Mouse (Mus musculus): ENCODE data around the gene Mgme1.

The Mgme1 gene

DNA sequence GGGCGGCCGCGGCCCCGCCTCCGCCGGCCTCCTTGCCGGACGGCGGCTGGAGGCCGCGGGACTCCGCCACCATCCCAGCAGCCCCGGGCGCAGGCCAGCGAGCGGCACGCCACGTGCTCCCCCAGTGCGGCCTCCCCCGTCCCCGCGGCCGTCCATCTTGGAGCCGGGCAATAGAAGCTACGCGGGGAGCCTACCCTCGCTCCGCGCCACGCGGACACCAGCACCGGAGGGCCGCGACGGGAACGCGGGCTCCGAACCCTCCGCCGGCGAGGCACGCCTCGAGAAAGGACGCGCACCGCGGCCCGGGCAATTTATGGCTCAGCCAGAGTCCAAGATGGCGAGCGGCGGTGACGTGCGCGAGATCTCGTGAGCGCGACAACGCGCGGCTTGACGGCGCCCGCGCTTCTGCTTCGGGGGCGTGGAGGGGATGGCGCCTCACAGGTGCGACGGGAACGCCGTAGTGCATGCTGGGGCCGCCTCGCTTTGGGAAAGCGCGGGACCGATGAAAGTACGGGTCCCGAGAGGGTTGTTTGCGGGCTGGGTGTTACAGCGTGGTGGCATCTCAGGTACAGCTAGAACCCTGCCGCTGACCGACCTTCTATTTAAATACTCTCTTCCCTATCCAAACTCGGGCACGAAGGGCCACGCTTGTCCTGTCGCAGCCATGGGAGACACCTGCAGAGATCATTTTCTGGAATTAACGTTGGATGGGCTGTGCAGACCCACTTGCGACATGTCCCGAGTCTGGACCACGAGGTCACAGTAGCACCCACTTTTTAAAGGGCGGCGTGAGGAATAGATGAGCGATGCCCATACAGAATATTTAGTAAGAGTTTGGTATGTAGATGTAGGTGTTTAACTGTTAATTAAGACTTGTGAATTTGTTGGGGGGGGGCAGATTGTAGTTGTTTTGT lies at the start of gene Mgme1, which contains the start of gene Snx5:
Gene Mgme1, plus strand, starts transcription at position 157 of the 914 bp plus-strand sequence.
Gene Snx5, minus strand, starts transcription at position 400 of the 914 bp plus-strand sequence.
- DNase-seq: peak; percentile 95

DNA sequence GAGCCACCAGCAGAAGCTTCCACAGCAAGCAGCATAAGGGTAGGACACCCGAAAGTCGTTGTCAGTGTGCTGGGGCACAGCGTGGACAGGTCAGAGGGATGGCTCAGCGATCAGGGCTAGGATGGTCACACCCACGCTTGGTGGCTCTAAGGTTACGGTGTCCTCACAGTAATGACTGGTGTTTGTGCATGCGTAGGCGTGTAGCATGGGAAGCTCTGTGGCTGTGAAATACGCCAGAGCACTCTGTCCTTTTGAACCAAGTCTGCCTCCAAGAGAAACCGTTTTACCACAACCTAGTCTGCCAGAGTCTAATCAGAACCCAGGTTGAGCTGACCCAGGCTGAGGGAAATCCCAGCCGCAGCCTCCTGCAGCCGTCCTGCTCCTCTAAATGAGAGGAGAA lies 46.1 kb upstream of the Mgme1 start:
- no peak for DNase-seq

DNA sequence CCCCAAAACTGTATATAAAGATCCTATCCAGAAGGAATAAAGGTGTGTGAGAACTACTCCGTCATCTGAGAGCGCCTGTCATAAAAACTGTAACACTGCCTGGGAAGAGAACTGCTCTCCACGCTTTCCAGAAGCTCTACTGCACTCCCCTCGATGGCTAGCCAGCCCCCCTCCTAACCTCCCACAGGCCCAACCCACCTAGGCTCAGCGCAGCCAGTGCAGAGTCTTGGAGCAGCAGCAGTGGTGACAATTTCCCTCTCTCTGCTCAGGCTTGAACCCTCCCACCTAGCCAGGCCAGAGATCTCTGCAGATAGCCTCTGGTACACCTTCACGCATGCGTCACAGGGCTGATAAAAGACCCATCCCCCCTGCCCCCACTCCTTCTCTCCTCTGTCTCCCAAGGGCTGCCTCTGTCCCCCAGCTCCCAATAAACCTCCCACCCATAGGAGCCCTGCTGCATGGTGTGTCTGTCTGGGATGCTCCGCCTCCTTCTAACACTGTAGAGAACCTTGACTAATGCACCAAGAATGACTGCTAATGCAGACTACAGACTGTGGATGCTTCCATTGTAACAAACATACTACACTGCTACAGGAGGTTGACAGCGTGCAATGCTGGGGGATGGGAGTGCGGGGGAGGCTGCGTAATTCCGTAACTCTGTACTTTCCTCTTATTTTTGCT lies 43.4 kb upstream of the Mgme1 start:
- no peak for DNase-seq

DNA sequence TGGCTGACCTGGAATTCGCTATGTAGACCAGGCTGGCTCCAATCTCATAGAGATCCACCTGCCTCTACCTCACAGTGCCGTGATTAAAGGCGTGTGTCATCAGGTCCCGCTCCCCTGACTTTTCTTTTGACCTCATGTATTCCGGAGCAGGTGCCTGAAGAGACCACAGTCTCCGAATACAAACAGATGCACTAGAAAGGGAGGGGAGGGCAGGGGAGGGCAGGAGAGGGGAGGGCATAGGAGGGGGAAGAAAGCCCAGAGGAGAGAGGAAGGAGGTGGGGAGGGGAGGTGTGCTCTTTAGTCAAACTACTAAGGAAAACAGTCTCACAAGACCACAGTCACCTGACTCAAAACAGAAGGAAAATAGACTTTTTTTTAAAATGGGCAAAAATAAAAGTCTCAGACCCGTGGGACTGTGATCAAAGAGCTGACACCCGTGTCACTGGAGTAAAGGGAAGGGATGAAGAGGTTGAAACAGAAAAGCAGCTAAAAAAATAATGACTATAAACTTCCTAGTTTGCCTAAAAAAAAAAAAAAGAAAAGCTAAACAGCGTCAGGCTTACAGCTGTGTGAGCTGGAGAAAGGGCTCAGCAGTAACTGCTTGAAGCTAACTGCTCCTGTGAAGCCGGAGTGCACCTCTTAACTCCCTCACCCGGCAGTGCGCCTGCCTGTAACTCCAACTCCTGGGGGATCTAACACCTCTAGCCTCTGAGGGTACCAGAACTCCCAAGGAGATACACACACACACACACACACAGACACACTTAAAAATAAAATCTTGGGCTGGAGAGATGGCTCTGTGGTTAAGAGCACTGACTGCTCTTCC lies 41.7 kb upstream of the Mgme1 start:
- no peak for DNase-seq

DNA sequence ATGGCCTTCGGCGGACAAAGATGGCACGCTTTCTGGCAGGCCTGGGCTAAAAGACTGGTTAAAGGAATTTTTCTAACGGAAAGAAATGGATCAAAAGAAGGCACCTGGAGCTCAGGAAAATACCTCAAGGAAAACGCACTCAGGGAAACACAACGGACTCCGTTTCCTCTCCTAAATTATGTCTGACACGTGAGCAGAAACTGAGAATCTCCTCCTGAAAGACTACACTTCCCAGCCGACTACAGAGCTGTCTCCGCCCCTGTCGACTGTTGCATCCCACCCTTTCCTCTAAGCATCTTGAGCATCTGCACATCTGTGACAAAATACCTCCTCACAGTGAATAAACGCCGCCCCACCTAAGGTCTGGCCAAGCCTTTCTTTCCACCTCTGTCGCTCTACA lies 40.8 kb upstream of the Mgme1 start:
- DNase-seq: no peak

DNA sequence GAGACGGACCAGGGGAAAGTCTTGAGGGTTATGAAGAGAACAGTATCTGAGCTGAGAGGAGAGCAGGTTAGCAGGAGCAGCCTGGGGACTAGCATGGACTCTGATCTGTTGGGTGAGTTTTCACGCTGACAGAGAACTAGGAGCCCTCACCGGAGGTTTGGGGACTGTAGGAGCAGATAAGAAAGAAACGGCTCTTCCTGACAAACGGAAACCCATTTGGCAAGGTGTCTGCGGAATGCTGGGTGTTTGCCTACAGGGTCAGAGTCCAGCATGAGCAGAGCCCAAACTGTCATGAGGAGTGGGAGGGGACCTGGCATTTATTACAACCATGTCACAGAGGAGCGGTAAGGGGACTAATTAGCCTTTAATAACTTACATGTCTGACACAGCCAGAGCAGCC lies 40.0 kb upstream of the Mgme1 start:
- no peak for DNase-seq

DNA sequence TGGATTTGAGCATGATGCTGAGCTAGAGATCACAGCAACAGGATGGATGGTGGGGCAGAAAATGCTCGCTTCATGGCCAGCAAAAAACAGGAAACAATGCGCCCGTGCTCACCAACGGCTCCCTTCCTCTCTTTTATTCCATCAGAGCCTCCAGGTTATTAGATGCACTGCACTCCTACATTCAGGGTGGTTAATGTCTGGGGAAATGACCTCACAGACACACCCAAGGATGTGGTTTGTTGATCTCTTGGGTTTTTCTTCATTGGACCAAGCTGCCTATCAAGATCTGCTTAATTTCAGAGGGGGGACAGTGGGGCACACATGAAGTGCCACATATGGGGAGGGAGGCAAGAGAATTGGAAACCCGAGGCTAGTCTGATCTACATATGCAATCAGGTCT lies 39.3 kb upstream of the Mgme1 start:
- no peak for DNase-seq

DNA sequence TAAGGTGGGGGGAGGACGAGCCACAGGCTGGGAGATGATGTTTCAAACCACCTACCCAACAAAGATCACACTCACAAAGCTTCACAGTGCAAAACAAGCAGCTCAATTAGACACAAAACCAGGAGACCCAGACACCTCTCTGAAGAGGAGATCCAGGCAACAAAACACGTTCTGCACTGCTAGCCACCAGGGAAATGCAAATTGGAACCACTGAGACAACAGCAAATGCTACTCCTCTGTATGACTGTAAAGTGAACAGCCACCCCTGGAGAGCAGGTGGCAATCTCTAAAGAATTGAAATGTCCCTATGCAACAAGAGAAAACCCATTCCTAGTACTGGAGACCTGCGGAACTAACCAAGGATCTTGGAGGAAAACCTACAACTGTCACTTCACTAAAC lies 36.9 kb upstream of the Mgme1 start:
- DNase-seq: no peak

DNA sequence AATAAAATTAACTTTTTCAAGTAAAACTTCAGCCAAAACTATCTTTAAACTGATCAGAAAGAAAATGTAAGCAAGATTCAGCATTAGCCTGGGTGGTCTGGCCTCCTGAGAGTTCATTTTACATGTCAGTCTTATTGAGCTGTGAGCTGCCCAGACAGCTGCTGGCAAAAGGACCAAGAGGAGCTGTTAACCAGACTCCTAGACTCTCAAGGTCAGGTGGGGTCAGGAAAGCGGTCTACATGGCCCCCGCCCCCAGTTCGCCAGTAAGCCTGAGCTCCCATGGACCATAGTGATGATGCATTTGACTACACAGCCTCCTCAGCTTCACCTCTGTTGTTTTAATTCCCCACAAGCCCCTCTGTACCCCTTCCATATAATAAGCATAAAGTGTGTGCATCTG lies 34.7 kb upstream of the Mgme1 start:
- no peak for DNase-seq

DNA sequence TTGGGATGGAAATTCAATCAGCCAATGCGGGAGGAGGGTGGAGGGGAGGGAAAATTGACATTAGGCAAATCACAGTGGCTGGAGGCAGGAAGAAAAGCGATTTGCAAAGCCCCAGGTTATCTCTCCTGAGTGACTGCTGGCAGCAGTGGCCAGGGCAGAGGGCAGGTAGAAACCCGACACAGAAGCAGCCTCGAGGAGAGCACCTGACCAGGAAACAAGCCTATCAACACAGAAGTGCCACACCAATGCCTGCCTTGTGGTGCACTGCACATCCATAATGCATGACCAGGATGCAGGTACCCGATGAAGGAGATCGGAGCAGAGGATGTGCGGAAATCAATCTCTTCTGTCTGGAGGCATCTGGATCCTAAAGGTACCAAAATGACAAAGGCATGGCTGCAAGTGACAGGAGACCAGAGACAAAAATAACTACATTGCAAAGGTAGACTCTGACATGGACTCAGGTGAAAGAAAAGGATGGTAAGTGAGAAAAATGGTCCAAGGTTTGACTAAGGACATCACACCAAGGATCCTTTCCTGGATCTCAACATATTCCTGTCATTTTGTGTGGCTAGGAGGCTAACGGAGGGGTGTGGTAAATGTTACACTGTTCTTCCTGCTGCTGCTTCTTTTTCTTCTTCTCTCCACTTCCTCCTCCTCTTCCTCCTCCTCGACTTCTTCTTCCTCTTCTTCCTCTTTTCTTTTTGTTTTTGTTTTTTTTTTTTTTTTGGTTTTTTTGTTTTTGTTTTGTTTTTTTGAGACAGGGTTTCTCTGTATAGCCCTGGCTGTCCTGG lies 33.5 kb upstream of the Mgme1 start:
- DNase-seq: no peak

DNA sequence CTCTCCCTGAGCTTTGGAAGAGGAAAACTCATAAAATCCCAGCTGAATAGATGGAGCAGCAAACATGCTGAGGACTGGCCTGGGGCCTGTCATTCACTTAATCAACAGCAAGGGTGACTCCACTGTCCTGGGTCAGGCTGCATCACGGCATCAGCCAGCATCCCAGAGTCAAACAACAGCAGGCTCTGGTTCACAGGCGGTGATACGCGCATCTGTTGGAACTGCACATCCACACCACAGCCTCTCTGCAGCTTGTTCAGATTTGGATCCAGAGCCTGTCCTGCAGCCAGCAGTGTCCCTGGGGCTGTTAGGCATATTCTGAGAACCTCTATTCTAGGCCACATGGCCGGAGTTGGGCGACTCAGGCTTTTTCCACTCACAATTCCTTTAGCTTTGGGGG lies 32.1 kb upstream of the Mgme1 start:
- DNase-seq: no peak

DNA sequence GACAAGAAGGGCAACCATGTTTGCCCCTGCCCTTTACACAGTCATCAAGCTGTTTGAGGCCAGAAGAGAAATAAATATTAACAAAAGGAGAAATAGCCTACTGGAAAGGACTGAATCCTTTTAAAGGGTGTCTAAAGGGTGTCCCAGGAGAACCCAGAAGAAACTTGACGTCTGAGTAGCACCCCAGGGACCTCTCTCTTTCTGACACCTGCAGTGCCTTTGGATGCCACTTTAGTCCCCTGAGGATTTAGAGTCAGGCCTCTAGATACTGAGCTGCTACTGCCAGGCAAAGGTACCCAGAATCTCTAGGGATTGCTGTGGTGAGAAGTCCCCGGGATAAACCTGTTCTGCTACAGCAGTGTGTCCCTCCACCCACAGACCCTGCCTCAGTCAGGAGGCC lies 31.1 kb upstream of the Mgme1 start:
- DNase-seq: no peak

DNA sequence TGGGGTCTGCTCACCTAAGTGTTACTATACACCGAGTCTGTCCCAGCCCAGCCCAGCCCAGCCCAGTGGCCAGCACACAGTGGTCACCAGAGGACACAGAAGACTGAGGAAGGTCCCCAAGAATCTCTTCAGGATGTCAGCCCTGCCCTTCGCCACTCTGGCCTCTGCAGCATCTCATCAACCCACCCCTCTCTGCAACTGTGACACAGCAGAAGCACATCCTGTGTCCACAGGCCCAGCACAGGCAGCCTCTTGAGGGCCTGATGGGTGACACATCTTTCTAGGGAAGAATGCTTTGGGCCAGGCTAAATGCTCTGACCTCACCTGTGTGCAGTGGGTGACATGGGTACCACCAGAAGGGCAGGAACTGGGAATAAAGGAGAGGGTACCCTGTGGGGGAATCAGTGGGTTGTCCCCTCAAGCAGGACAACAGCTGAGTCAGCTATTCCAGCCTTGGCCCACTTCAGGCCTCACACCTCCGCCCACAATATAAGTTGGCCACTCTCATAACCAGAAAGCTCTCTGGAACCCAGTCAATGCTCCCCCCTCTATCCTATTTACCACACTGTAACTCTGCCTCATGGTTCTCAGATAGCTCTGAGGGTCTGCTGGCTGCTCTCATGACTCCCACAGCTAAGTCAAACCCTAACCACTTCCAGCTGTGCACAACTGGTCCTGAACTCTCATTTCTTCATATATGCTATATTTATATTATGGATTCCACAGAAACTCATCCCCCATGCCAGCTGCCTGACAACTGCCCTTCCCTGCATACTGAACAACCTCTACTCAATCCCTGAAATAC lies 30.2 kb upstream of the Mgme1 start:
- no peak for DNase-seq

DNA sequence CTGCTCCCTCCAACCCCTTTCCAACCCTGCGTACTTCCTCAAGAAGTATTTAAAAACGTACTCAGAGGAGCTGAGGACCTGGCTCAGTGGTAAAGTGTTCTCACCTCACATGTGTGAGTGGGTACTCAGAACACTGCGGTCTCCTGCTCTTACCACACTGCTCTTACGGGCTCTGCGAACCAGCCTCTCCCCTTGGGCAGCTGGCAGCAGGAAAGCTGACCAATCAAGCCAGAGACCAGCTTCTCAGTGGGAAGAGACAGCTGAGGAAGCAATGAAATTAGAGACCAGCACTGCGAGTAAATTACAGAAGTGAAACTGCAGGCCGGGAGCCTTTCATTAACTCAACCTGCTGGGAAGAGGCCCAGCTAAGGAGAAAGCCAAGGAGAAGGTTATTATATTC lies 25.0 kb upstream of the Mgme1 start:
- DNase-seq: peak; percentile 75

DNA sequence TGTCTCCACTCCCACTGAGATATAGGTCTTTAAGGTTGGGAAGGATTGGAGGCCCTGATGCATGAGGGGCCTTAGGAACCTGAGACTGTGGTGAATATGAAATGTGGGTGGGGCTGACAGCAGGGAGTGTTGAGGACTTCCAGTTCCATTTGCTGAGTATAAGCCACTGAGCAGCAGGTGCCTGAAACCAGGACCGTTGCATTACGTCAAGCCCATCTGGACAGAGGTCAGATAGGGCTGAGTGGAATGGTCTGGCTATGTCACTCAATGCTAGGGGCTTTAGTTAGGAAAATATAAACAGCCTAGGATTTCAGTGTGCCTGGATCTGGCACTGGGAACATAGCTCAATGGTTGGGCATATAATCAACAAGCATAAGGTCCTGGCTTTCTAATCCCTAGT lies 24.2 kb upstream of the Mgme1 start:
- no peak for DNase-seq

DNA sequence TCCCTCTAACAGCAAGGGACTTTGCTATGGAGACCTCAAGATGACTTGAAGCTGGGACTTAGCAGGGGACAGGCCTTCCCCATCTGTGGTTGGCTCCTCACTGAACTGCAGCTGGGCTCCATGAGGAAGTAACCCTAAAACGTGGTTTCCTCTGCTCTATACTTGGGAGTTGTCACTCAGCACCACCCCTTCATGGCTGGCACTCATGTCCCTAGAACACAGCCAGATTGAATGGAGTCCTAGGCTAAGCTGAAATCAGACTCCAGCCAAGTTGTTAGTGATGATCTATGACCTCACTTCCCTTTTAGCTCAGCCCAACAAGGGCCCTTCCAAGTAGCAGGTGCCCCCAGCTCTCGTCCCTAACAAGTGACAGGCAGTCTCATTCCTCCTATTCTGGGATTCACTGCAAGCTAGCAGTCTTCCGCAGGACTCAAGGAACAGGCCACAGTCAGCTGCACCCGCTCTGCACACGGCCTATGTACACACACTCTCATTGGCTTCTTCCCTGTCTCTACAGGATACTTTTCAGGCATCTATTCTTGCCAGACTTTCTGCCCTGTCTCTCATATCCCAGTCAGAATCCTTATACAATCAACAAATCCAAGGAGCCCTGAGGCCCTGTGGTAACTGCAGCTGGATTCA lies 23.0 kb upstream of the Mgme1 start:
- DNase-seq: peak; percentile 75

DNA sequence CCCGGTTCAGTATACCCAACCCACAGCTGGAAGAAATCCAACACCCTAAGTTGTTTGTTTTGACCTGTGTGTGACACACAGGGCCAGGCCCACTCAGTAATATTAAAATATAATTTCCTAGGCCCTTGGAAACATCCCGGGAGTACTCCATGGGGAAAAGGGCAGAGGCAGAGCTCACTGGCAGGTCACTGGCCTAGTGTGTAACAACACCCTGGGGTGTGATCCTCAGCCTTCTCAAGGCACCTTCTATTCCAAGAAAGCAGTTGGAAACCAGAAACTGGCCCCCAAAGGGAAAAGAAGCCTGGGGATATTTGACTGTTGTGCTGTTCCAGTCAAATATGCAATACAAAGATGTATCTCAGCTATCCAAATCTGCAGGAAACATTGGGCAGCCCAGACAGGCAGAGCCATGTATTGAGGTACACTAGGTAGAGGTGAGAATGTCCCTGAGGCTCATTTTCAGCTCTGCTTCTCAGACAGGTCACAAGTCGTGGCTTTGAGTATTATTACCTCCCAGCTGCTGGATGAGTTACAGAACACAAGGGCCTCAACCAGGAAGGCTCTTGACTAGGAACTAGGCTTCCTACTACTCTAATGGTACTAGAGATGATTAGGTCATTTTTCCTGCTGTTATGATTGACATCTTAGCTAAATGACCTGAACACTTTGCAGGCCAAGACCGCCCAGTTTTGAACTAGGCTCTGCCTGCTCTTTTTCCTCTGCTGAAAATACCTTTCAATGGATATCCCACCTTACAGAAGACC lies 21.7 kb upstream of the Mgme1 start:
- no peak for DNase-seq

DNA sequence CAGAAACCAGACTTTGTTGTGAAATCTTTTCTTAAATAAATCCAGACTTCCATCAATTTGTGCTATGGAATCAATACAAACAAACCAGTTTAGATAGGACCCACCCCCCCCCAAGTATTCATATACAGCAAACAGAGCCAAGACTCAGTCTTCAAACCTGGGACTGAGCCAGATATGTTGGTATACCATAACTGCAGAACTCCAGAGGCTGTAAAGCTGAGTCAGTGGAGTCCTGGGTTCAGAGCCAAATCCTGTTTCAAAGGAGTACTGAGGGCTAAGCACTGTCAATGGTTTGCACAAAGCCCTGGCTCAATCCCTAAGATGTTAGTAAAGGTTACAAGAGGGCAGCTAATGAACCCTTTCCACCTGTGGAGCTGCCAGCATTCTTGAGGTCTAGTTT lies 20.4 kb upstream of the Mgme1 start:
- DNase-seq: no peak

DNA sequence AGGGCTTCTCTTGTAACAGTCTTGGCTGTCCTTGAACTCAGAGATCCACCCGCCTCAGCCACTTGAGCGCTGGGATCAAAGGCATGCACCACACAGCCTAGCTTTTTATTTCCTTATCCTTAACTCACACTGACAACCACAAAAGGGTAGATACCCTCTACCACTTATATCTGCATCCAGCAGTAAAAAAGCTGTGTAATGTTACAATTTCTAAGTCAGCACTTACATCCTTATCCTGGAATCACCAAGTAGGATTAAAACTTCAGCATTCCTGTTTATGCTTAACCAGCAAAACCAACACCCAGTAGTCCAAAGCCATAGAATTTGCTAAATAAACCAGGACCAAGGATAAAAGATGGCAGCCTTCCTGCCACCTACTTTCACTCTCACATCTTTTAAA lies 7.6 kb upstream of the Mgme1 start:
- no peak for DNase-seq

DNA sequence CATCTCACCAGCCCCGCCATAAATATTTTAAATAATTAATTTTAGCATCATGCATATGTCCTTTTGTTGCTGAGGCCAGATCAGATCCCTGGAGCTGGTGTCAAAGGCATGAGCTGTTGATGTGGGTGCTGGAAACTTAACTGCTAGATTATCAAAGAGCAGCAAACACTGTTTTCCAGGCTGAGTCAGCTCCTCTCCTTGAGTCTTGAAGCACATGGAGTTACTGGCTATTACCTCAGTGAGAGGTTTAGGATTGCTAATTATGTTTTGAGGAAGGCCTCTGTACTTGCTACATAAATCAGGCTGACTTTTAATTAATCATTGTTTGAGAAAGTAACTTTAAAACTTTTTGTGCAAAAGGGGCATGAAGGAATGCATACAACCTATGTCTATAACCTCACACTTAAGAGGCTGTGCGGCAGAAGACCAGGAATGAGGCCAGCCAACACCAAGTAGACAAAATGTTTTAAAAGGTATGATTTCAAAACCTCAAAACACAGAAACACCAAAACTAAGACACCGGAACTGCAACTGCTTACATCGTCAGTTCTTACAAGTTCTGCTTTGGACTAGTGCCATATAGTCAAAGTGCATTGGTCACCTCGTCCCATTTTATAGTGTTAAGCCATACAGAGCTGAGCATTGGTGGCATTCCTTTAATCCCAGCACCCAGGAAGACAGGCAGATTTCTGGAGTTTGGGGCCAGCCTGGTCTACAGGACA lies 5.9 kb upstream of the Mgme1 start:
- peak; percentile 19 for DNase-seq
